Mouse (Mus musculus): ENCODE measurements at regions not wholly inside any gene's neighbourhood (a gene's known extent, or its start where the extent isn't known, plus 50 kb on each side); places are given as distances from the start of the nearest gene placed in this dataset.

DNA sequence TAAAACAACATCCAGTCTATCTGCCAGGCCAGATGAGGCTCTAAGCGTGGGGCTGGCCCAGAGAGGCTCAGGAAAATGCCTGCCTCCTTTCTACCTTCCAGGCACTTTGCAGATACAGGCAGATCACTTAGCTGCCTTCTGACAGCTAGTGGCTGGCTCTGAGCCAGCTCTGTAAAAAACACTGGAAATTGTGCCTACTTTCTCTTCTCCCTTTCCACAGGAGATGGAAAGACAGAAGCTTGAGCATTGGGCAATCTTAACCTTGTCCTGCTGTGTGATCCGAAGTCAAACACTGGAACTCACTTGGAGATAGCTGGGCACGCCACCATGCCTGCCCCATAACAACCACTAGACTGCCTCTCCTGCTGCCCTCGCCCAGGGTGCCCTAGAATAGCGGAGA is 93.0 kb upstream of the Zmiz1 start:
- no peak for DNase-seq (ENCODE audit: low read depth, low spot score)

DNA sequence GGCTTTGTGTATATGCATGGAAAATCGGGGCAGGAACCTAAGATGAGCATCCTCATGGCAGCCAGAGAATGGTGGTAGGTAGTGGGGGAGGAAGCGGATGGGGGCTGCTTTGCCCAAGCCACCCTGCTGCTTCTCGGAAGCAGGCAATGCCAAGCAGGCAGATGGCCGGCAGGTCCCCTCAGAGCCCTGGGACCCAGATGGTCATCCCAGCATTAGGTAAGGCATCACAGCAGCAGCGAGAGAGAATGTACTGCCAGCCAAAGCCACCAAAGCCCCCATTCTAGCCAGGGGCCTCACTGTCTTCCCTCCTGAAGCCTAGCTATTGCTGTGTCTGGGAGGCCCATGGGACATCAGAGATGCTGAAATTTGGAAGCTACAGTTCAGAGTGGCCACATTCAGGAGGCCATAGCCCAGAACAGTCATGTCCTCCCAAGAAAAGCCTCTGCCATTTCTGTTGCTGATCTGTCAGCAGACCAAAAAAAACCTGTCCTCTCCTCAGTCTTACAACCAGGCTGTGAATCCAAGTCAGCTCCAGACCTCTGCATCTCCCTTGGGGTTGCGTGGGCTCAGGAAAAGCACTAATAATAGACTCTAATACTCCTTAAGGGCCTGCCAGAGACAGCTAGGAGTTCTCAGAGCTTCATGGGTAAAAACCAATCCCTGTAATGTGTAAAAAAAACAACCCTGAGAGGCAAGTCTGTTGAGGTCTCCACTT is 88.5 kb upstream of the Zmiz1 start:
- DNase-seq (ENCODE audit: low read depth, low spot score), result no peak

DNA sequence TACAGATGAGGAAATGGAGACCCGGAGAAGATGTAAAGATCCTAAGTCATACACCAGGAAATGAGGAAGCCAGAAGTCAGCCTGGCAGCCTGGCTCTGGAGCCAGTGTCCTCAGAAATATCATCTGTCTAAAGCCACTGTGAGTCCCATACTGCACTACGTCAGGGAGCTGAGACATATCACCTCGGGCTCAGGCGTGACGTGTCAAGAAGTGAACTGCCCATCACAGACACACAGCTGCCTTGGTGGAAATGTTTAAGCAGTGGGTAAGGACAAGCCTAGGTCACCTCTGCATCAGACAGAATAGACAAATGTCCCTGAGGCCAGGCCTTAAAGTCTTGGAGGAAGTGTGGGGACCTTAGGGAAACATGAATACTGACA is 88.0 kb upstream of the Zmiz1 start:
- no peak for DNase-seq (ENCODE audit: low read depth, low spot score)

DNA sequence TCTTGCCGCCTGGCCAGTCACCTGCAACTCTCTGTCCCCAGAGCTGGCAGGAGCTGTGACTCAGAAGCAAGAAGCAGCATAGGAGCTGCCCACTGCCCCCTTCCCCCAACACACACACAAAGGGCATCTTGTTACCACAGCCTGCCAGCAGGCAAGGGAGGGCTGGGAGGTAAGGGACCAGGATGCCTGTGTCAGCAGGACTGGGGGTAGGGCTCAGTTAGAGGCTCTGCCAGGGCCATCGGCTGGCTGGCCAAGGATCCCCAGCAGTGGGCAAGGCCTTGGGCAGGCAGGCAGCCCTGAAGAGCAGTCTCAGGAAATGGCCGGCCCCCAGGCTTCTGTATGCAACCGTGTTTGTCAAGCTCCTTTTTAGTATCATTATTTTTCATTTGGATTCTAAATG is 87.3 kb upstream of the Zmiz1 start:
- peak; percentile 92 for DNase-seq (ENCODE audit: low read depth, low spot score)

DNA sequence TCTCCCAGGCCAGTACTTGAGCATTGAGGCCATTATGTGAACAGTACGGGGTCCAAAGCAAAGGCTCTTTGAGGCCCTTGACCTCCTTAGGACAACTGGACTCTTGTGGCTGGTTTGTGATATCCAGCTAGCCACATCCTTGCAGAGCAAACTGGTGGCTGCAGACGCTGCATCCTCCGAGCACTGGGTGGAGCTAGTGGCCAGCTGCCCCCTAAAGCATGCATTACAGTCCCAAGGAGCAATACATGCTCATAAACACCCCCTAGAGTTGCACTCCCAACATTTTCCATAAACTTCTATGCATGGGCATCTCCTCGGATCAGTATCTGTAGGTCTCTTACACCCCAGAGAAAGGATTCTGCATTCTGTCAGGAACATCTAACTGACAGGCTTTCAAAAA is 86.4 kb upstream of the Zmiz1 start:
- DNase-seq (ENCODE audit: low read depth, low spot score), result no peak

DNA sequence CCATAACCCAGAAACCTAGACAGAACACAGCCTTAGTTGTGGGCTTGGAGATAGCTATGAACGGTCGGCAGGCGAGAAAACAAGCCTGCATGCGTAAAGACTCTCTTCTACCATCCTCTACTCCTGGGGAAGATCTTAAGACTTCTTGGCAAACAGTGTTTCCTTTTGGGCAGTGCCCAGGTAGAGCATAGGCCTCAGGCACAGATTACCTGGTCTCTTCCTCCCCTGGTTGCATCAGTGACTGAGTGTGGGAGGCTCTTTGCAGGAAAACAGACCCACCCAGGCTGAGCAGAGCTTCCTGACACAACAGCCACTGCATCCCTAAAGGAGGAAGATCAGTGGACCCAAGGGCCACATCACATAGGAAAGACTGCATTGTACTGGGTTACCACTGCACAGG is 85.8 kb upstream of the Zmiz1 start:
- DNase-seq (ENCODE audit: low read depth, low spot score), result no peak

DNA sequence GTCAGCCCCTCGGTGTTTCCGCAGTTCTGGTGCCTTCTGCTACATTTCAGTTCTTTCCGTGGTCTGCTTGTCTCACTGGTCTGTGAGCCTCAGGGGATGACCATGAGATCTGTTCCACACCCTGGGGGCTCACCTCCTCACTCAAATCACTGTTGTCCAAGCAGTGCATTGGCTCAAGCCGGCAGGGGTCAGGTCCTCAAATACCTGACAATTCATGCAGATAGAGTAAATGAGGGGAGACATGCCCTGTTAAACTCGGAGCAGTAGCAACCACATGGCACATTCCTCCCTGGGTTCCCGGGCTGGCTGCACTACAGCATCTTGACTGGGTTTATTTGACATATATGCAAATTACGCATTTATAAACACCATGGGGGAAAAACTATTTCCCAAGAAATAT is 84.0 kb upstream of the Zmiz1 start:
- no peak for DNase-seq (ENCODE audit: low read depth, low spot score)

DNA sequence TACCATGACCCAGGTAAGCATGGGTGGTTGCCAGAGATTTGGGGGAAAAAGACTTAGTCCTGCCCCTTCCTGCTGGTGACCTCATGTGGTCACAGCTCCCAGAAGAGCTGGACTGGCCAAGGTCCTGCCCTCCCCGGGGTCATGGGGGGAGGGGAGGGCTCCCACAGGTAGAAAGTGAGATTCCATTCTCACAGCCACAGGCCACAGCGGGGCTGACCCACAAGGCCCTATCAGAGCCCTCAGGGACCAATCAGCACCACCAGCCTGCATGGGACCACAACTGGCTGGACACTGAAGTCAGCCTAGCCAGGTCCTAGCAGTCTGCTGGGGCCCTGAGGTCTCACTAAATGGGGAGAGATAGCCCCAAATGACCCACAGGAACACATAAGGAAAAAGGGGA is 81.9 kb upstream of the Zmiz1 start:
- no peak for DNase-seq (ENCODE audit: low read depth, low spot score)

GRCm38 (mm10) chr14:25377554-25377899 is 81.5 kb upstream of the Zmiz1 start:
- no peak for DNase-seq (ENCODE audit: low read depth, low spot score)

GRCm38 (mm10) chr14:25377900-25378716 is 80.9 kb upstream of the Zmiz1 start:
- DNase-seq (ENCODE audit: low read depth, low spot score), result peak; percentile 86

DNA sequence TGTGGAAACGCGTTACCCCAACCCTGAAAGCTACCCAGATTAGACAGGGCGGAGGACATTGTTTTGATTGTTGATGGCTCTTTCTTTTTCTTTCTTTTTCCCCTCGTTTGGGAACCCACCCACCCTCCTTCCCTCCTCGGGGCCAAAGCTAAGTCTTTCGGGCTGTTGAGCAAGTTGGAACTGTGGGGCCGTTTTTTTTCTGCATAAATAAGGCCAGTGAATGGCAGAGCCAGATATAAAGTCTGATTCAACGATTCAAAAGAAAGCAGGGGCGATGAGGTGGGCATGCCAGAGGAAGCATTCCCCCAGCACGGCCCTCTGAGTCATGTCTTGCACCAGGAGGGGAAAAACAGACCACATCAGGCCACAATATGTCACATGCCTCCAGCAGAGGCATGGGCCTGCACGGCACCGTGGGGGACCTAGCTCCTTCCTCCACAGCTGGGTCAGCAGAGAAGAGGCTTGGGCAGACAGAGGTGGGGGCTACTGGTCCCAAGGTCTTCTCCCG is 80.2 kb upstream of the Zmiz1 start:
- no peak for DNase-seq (ENCODE audit: low read depth, low spot score)

DNA sequence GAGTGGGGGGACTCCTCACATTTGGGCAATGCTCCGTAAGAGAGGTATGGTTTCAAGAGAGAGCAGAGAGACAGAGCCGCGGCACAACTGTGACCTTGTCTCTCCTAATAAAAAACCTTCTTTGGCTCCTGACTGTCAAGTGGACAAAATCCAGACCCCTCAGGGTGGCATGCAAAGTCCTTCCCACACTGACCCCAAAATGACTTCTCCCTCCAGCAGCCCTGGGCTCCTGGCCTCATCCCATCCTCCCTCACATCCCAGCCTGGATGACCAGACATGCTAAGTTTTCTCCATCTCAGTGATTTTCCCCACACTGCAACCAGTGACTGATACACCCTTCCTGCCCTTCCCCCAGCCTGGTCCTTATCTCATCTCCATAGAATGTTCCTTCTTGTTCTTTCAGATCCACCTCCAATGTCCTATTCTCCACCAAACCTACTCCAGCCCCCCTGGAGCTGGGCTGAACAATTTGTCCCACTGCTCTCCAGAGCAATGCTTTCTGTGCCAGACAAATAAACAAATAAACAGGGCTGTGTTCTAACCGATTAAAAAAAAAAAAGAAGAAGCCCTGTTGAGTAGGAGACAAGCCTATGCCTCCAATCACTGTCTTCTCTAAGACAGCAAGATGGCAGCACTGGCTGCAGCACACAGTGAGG is 75.7 kb upstream of the Zmiz1 start:
- no peak for DNase-seq (ENCODE audit: low read depth, low spot score)

DNA sequence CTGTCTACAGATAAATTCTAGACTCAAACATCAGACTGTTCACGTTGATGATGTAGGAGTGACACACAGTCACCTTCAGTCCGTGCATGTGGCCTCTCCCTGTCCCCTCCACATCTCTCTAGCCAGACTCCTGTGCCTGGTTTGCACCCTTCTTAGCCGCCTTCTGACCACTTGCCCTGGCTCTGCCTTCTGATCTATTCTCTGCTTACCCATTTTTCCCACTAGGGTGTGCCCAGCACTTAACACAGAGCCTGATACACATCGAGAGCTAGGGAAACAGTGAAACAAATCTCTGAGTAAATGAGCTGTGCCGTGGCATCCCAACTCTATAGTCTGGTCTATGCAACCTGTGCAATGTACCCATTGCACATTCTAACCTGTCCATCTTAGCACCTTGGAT is 73.3 kb upstream of the Zmiz1 start:
- DNase-seq (ENCODE audit: low read depth, low spot score), result no peak

DNA sequence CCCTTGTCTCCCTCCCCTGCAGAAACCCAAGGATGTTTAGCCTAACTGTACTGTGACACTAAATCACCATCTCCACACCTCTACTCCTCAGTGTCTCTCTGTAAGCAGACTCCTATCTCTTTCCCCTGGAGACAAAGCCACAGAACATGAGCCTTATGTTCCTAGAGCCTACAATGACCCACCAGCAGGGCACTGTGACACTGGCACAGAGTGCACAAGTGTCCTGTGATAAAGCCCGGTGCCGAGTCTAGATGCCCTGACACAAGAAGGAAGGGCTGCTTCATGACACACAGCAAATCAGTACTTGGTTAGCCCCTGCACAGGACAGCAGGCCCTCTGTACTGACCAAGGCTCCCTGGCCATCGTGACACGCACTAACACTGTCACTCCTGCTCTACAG is 71.2 kb upstream of the Zmiz1 start:
- no peak for DNase-seq (ENCODE audit: low read depth, low spot score)

- no peak for DNase-seq (ENCODE audit: low read depth, low spot score)
These were observed 69.7 kb upstream of the Zmiz1 start for GRCm38 (mm10) chr14:25389314-25389713.

DNA sequence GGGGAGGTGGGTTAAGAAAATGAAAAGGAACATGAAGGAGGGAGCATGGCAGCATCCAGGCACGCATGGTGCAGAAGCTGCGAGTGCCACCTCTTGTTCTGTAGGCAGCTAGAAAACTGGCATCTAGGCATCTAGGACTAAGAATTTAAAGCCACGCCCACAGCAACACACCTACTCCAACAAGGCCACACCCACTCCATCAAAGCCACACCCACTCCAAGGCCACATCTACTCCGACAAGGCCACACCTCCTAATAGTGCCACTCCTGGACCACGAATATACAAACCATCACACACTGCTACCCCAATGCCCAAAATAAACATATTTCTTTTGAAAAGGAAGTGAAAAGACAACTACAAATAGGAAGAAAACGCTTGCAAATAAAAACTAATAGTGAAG is 66.6 kb upstream of the Zmiz1 start:
- no peak for DNase-seq (ENCODE audit: low read depth, low spot score)

- no peak for DNase-seq (ENCODE audit: low read depth, low spot score)
These were observed 66.0 kb upstream of the Zmiz1 start for GRCm38 (mm10) chr14:25392940-25393339.

GRCm38 (mm10) chr14:25394931-25395330 is 64.1 kb upstream of the Zmiz1 start:
- DNase-seq (ENCODE audit: low read depth, low spot score), result no peak

GRCm38 (mm10) chr14:25396990-25397531 is 61.9 kb upstream of the Zmiz1 start:
- no peak for DNase-seq (ENCODE audit: low read depth, low spot score)

DNA sequence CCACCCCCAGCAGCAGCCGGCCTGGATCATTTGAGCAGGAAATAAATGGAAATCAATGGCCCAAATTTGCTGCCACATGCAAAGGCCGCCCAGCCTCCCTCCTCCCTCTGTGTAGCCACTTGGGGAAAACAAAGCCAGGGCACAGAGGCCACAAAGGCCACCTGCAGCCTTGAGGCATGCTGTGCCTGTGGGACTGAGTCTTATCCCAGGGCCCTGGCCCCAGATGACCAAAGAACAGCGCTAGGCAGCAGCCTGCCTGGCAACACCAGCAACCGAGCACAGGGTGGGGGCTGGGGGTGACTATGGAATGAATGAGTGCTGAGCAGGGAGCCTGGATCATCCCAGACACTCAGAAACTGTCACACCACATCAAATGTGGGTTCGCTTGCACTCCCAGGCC is 61.2 kb upstream of the Zmiz1 start:
- DNase-seq (ENCODE audit: low read depth, low spot score), result no peak

DNA sequence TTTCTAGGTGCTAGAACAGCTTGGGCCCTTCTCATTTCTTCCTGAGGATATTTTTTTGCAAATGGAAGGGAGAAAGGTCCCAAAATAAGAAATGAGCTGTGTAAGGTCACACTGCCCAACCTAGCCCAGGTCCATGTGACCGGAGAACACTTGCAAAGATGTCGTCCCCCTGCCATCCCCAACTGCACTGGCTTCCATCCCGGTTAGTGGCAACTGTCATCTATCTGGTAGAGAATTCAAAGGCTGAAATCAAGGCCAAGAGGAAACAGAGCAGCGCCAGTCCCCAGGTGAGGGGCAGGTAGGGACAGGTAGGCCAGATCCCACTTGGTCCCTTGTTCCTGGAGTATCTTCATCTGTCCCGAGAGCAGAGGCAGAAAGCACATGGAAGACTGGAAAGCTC is 60.2 kb upstream of the Zmiz1 start:
- DNase-seq (ENCODE audit: low read depth, low spot score), result no peak

GRCm38 (mm10) chr14:25399286-25399685 is 59.7 kb upstream of the Zmiz1 start:
- DNase-seq (ENCODE audit: low read depth, low spot score), result no peak

All from skeletal muscle tissue, adult 2 months (tissue).